Mouse (Mus musculus): ENCODE measurements around the gene Rpl7l1. TPM values are rescaled to one million over a fixed set of nuclear protein-coding genes. Genes with fewer than 3 reads are reported as not detected.
"Not testable (repeated sequence)": the region's sequence is repeated elsewhere in the genome, so short reads cannot be mapped to it uniquely, and the experiment has no call there.

Gene Rpl7l1
- polyA plus RNA-seq, 1 experiment = 61.6 TPM

DNA sequence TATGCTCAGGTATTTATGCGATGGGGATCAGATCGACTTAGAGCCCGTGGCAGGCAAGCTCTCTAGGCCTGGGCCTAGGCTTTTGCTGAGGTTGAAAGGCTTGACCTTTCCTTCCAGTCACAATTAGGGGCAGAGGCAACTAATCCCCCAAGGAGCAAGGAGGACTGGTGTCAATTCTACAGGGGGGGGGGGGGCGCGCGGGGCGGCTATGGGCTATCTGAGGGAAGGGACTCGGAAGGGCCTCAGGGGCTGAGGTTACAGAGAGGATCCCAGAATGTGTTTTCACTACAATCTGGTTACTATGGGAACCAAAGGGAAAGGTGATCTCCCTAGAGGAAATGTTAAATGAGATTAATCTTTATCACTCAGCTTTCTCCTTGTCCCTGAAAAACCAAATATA, 14.9 kb upstream of the Rpl7l1 start:
- no peak for DNase-seq
- 71% methylated on average over 8 of the region's 8 CpGs for WGBS
- Histone ChIP-seq H3K4me3 (replicated peaks; ENCODE audit: insufficient read depth, low read depth, low read length) (no peak overlapping the region), H3K4me1 (ENCODE audit: control insufficient read depth, insufficient read depth, low read length) (no peaks in the 10 kb centered on the region), H3K27ac (ENCODE audit: insufficient read depth, low read length) (no peak overlapping the region), H3K27me3 (ENCODE audit: control insufficient read depth, insufficient read depth, low read length) (no peaks in the 10 kb centered on the region)
- no peak for TF ChIP-seq POLR2A (IDR thresholded peaks at IDR 0.05; ENCODE audit: borderline replicate concordance, insufficient read depth, low read length)
- no peak for TF ChIP-seq CTCF (IDR thresholded peaks at IDR 0.05; ENCODE audit: borderline replicate concordance, insufficient read depth, low read depth, low read length)

DNA sequence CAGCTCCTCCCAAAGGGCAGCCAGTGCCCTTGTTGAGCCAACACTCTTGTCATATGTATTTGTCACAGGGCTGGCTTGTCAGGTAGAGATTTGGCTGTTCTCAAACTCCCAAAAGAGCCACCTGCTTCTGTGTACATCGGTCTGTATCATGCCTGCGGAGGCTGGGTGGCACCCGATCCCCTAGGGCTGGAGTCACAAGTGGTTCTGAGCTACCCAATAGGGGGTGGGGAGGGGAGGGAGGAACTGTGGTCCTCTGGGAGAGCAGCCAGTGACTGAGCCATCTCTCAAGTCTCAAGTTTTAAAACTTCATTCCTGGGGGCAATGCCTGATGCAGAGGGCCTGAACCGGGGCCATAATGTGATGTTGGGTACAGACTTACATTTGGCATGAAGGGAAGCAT, 14.3 kb upstream of the Rpl7l1 start:
- Histone ChIP-seq H3K27me3 (ENCODE audit: control insufficient read depth, insufficient read depth, low read length) (no peaks in the 10 kb centered on the region), H3K4me3 (replicated peaks; ENCODE audit: insufficient read depth, low read depth, low read length) (no peak overlapping the region), H3K27ac (ENCODE audit: insufficient read depth, low read length) (no peak overlapping the region), H3K4me1 (ENCODE audit: control insufficient read depth, insufficient read depth, low read length) (no peaks in the 10 kb centered on the region)
- no peak for TF ChIP-seq CTCF (IDR thresholded peaks at IDR 0.05; ENCODE audit: borderline replicate concordance, insufficient read depth, low read depth, low read length)
- no peak for TF ChIP-seq POLR2A (IDR thresholded peaks at IDR 0.05; ENCODE audit: borderline replicate concordance, insufficient read depth, low read length)
- DNase-seq = no peak
- 87% methylated on average over 4 of the region's 4 CpGs for WGBS

DNA sequence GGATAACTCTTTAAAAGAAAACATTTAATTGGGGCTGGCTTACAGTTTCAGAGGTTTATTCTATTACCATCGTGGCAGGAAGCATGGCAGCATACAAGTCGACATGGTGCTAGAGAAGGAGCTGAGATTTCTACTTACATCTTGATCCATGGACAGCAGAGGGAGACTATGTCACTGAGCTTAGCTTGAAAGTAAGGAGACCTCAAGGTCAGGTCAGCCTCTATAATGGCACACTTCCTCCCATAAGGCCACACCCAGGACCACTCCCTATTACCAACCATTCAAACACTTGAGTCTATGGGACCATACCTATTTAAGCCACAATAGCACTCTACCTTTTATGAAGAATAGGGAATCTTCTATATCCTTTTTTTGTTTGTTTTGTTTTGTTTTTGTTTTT, 10.5 kb upstream of the Rpl7l1 start:
- H3K27me3 ChIP-seq (ENCODE audit: control insufficient read depth, insufficient read depth, low read length) = no peaks in the 10 kb centered on the region
- H3K27ac ChIP-seq (ENCODE audit: insufficient read depth, low read length) = no peak overlapping the region
- no peaks in the 10 kb centered on the region for H3K4me1 ChIP-seq (ENCODE audit: control insufficient read depth, insufficient read depth, low read length)
- 90% methylated on average over 2 of the region's 2 CpGs for WGBS
- no peak overlapping the region for H3K4me3 ChIP-seq (replicated peaks; ENCODE audit: insufficient read depth, low read depth, low read length)
- no peak for TF ChIP-seq POLR2A (IDR thresholded peaks at IDR 0.05; ENCODE audit: borderline replicate concordance, insufficient read depth, low read length)
- TF ChIP-seq CTCF (IDR thresholded peaks at IDR 0.05; ENCODE audit: borderline replicate concordance, insufficient read depth, low read depth, low read length) = no peak
- DNase-seq = no peak

DNA sequence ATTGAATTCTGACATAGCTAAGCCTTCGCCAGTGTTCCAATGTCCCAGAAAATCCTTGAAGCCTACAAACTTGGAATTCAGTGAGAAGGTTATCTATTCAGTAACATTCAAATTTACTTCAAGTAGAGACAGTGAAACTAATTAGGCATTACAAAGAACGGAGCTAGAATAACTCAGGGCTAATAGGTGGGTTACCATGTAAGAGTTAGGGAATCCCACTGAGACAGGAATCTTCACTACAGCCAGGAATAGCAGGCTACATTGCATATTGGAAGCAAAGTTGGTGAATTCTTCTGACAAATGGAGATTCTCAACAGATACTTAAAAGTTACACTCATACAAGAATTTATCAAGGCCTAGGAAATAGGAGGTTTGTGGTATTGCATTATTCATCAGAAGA, 5.5 kb upstream of the Rpl7l1 start:
- not testable (repeated sequence) for H3K27me3 ChIP-seq (ENCODE audit: control insufficient read depth, insufficient read depth, low read length); H3K4me1 ChIP-seq (ENCODE audit: control insufficient read depth, insufficient read depth, low read length); DNase-seq; H3K4me3 ChIP-seq (replicated peaks; ENCODE audit: insufficient read depth, low read depth, low read length); H3K27ac ChIP-seq (ENCODE audit: insufficient read depth, low read length)
- 50% methylated on average over 2 of the region's 2 CpGs for WGBS

DNA sequence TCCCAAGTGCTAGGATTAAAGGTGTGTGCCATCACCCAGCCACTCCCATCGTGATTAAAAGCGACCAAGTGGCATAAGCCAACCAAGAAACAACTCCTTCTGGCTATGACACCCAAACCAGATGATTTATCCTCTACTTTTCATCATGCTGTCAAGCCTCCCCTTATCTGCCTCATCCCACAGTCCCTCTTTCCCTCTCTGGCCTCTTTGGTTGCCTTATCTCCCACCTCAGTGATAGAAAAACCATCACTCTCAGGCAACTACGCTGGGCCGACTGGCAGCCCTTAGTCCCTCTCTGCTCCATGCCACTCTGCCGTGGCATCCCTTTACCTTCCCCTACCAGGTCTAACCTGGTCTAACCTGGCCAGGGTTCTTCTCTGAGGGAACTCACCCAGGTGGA, 4.5 kb upstream of the Rpl7l1 start:
- no peak for TF ChIP-seq POLR2A (IDR thresholded peaks at IDR 0.05; ENCODE audit: borderline replicate concordance, insufficient read depth, low read length)
- TF ChIP-seq CTCF (IDR thresholded peaks at IDR 0.05; ENCODE audit: borderline replicate concordance, insufficient read depth, low read depth, low read length) = no peak
- no peak overlapping the region for H3K4me3 ChIP-seq (replicated peaks; ENCODE audit: insufficient read depth, low read depth, low read length)
- no peak for DNase-seq
- no peaks in the 10 kb centered on the region for H3K27me3 ChIP-seq (ENCODE audit: control insufficient read depth, insufficient read depth, low read length)
- H3K4me1 ChIP-seq (ENCODE audit: control insufficient read depth, insufficient read depth, low read length) = no peaks in the 10 kb centered on the region
- 93% methylated on average over 5 of the region's 5 CpGs for WGBS
- no peak overlapping the region for H3K27ac ChIP-seq (ENCODE audit: insufficient read depth, low read length)

DNA sequence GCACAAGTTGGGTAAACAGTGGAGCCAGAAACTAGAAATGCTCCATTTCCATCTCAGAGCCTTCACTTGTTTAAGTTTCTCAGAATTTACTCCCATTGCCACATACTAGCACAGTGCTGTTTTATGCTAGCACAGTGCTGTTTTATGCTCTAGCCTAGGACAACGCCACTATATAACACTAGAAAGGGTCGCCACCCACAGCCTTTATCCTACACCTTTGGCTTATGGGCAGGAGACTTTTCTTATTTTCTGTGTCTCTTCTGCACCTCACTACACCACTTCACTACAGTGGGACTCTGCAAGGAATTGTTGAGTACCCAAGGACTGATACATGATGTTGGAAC, 722 bp upstream of the Rpl7l1 start:
- peak overlapping the region; percentile 97 for H3K4me3 ChIP-seq (replicated peaks; ENCODE audit: insufficient read depth, low read depth, low read length)
- WGBS = 83% methylated on average over 2 of the region's 2 CpGs
- H3K27me3 ChIP-seq (ENCODE audit: control insufficient read depth, insufficient read depth, low read length) = no peaks in the 10 kb centered on the region
- no peak for DNase-seq
- no peak for TF ChIP-seq POLR2A (IDR thresholded peaks at IDR 0.05; ENCODE audit: borderline replicate concordance, insufficient read depth, low read length)
- no peak for TF ChIP-seq CTCF (IDR thresholded peaks at IDR 0.05; ENCODE audit: borderline replicate concordance, insufficient read depth, low read depth, low read length)
- H3K4me1 ChIP-seq (ENCODE audit: control insufficient read depth, insufficient read depth, low read length) = no peaks in the 10 kb centered on the region
- no peak overlapping the region for H3K27ac ChIP-seq (ENCODE audit: insufficient read depth, low read length)

DNA sequence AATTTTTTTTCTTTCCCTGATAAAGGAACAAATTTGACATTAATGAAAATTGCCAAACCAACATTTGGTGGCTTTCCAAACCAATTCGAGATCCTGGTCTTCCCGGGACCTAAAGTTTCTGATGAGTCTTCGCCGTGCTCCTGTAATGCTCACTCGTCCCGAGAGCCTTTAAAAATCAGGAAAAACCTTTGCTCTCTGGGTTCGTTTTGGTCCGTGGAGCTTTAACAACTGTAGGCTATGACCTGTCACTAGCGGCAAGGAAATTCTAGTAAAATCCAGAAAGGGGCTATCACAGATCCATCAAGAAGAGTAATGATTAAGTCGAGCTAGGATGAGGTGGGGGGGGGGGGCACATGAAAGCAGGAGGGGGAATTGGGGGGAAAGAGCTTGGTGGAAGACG, 596 bp downstream of the Rpl7l1 start:
- peak overlapping the region; percentile 97 for H3K4me3 ChIP-seq (replicated peaks; ENCODE audit: insufficient read depth, low read depth, low read length)
- TF ChIP-seq CTCF (IDR thresholded peaks at IDR 0.05; ENCODE audit: borderline replicate concordance, insufficient read depth, low read depth, low read length) = no peak
- H3K27me3 ChIP-seq (ENCODE audit: control insufficient read depth, insufficient read depth, low read length) = no peaks in the 10 kb centered on the region
- no peaks in the 10 kb centered on the region for H3K4me1 ChIP-seq (ENCODE audit: control insufficient read depth, insufficient read depth, low read length)
- WGBS = under 1% methylated on average over 11 of the region's 11 CpGs
- peak overlapping the region; percentile 23; the same call in 1 of the 2 replicates for H3K27ac ChIP-seq (ENCODE audit: insufficient read depth, low read length)
- no peak for DNase-seq

DNA sequence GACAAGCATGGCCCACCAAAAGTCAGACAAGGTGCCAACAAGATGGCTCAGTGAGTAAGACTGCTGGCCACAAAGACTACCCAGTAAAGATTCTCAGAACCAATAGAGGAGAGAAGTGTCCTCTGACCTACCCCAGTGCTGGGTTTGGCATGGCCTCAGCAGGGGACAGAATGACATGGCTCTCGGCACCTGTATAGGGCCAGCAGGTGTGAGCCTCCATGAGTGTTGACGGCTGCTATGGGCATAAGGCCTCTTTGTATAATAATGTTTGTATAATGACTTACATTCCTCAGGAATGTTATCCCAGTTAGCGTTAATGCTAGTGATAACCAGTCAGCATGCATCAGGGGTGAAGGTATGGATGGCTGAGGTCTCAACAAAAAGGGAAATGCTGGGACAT, 6.4 kb downstream of the Rpl7l1 start:
- Histone ChIP-seq H3K27ac (ENCODE audit: insufficient read depth, low read length) (no peak overlapping the region), H3K4me3 (replicated peaks; ENCODE audit: insufficient read depth, low read depth, low read length) (no peak overlapping the region), H3K4me1 (ENCODE audit: control insufficient read depth, insufficient read depth, low read length) (0 out of 2 replicates have a peak, but pooled peaks cover 3% of the 10 kb centered on the region), H3K27me3 (ENCODE audit: control insufficient read depth, insufficient read depth, low read length) (no peaks in the 10 kb centered on the region)
- no peak for DNase-seq
- TF ChIP-seq POLR2A (IDR thresholded peaks at IDR 0.05; ENCODE audit: borderline replicate concordance, insufficient read depth, low read length) (no peak), CTCF (IDR thresholded peaks at IDR 0.05; ENCODE audit: borderline replicate concordance, insufficient read depth, low read depth, low read length) (no peak)
- 66% methylated on average over 3 of the region's 3 CpGs for WGBS

DNA sequence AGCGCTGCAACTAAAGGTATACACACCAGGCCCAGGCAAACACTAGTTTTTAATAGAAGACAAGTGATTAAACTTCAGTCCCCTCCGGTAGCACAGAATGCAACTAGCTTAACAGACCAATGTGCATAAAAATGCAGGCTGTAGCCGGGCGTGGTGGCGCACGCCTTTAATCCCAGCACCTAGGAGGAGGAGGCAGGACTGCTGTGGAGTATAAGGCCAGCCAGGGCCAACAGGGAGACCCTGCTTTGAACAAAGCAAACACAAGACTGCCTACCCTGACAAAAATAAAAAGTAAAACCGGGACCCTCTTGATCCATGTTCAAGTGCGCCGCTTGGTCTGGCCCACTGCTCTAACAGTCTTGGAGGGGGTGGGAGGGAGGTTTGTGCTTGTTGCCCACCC, 7.4 kb downstream of the Rpl7l1 start:
- TF ChIP-seq POLR2A (IDR thresholded peaks at IDR 0.05; ENCODE audit: borderline replicate concordance, insufficient read depth, low read length) (no peak), CTCF (IDR thresholded peaks at IDR 0.05; ENCODE audit: borderline replicate concordance, insufficient read depth, low read depth, low read length) (no peak)
- H3K4me1 ChIP-seq (ENCODE audit: control insufficient read depth, insufficient read depth, low read length) = 0 out of 2 replicates have a peak, but pooled peaks cover 3% of the 10 kb centered on the region
- H3K4me3 ChIP-seq (replicated peaks; ENCODE audit: insufficient read depth, low read depth, low read length) = no peak overlapping the region
- DNase-seq = no peak
- H3K27me3 ChIP-seq (ENCODE audit: control insufficient read depth, insufficient read depth, low read length) = no peaks in the 10 kb centered on the region
- 93% methylated on average over 9 of the region's 9 CpGs for WGBS
- H3K27ac ChIP-seq (ENCODE audit: insufficient read depth, low read length) = no peak overlapping the region

Measured in cerebellum, adult 2 months (tissue).